Mouse (Mus musculus): ENCODE data around the gene A930004D18Rik.

DNA sequence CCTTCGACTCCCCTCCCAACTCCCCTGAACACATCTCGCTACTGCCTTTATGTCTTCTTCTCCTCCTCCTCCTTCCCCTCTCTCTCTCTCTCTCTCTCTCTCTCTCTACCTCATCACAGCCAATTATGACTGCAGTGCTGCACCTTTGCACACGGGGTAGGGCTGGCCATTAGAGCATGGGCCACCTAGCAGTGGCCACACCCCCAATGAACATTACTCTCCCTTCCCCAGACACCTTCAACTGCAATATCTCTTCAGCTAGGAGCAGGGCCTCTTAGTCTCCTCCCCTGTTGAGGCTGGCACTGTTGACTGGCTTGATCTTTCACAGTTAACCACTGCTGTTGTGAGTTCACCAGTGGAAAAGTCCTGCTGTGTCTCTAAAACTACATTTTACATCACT lies 50.8 kb downstream of the A930004D18Rik start:
- TF ChIP-seq POLR2A (IDR thresholded peaks at IDR 0.05; ENCODE audit: control insufficient read depth in 1 of 2, insufficient read depth in 1 of 2, low read depth in 1 of 2, low read length in 2 of 2, poor library complexity in 1 of 2): no peak
- no peak for TF ChIP-seq HCFC1 (IDR thresholded peaks at IDR 0.05; ENCODE audit: low read depth, low read length)
